In genomic region chr2:157464746-157465126, GRCm38 (mm10) we compare ENCODE assay signal across 8 mouse cellular contexts. TPM values are rescaled to one million over a fixed set of nuclear protein-coding genes. Genes with fewer than 3 reads are reported as not detected.
DNase-seq lines count a peak whose midpoint lies in the region; ATAC-seq and TF ChIP-seq lines count a peak whose summit lies in the region.
"Had no signal": no experiment of that assay in that cellular context is flagged by ENCODE, and none has a peak within 500 bp of the region (broad histone marks: within the 10 kb centered on the region; RNA-seq: fewer than 3 reads in every experiment).

No protein-coding gene starts in this region.

- peak; percentile 84 for DNase-seq in left cerebral cortex, postnatal 4 days
- no peak for DNase-seq in left cerebral cortex, adult 18-20 months (ENCODE audit: low spot score in 2 of 2)
- DNase-seq in embryo, embryonic 11.5 days (ENCODE audit: low read depth, low spot score), result peak; percentile 82
- DNase-seq in forebrain, postnatal 0 days, result peak; percentile 88
- DNase-seq in midbrain, embryonic 10.5 days (ENCODE audit: low spot score), result peak; percentile 91
- no peak for DNase-seq in adrenal gland, adult (ENCODE audit: inconsistent age in 2 of 2, low spot score in 1 of 2)
- no peak for DNase-seq in adrenal gland, adult 18-20 months (ENCODE audit: low spot score in 2 of 2)

- H3K4me2 ChIP-seq in forebrain, postnatal 0 days (ENCODE audit: low read depth), result 0 out of 2 replicates have a peak overlapping the region, but pooled peaks have one; percentile 16

- peaks cover 76% of the 10 kb centered on the region for H3K36me3 ChIP-seq in forebrain, postnatal 0 days (ENCODE audit: insufficient read depth)
- H3K36me3 ChIP-seq in midbrain, embryonic 10.5 days, result peaks cover 62% of the 10 kb centered on the region

- H3K4me1 ChIP-seq in forebrain, postnatal 0 days (ENCODE audit: insufficient read depth), result peaks cover 15% of the 10 kb centered on the region
- H3K4me1 ChIP-seq in midbrain, embryonic 10.5 days, result peaks cover 87% of the 10 kb centered on the region

- no peaks in the 10 kb centered on the region for H3K9me3 ChIP-seq in forebrain, postnatal 0 days (ENCODE audit: low read length)
- no peaks in the 10 kb centered on the region for H3K9me3 ChIP-seq in midbrain, embryonic 10.5 days (replicated peaks)

- H3K4me3 ChIP-seq in forebrain, postnatal 0 days (ENCODE audit: low read depth, low read length), result no peak overlapping the region
- peak overlapping the region; percentile 43 for H3K4me3 ChIP-seq in midbrain, embryonic 10.5 days
- H3K4me3 ChIP-seq: myocyte had no signal

- H3K27me3 ChIP-seq in forebrain, postnatal 0 days (ENCODE audit: insufficient read depth, low read length), result no peaks in the 10 kb centered on the region
- peaks cover 35% of the 10 kb centered on the region for H3K27me3 ChIP-seq in midbrain, embryonic 10.5 days (ENCODE audit: low read depth, poor library complexity, severe bottlenecking)

- no peak for TF ChIP-seq CTCF in forebrain, postnatal 0 days (IDR thresholded peaks at IDR 0.05; ENCODE audit: low read depth)

- intact Hi-C loops in left cerebral cortex, postnatal 4 days (cut with DNase I), result loop anchor here (5.0 kb wide), 1 partner anchor 98 kb away; the partner anchor contains the start of gene Nnat

- H3K27ac ChIP-seq in forebrain, postnatal 0 days (ENCODE audit: low read depth, low read length), result peak overlapping the region; percentile 91
- H3K27ac ChIP-seq in midbrain, embryonic 10.5 days (replicated peaks), result peak overlapping the region; percentile 99

- peak; percentile 98 for ATAC-seq in forebrain, postnatal 0 days

- 2% methylated on average over 12 of the region's 12 CpGs for WGBS in forebrain, postnatal 0 days
- 2% methylated on average over 12 of the region's 12 CpGs for WGBS in midbrain, embryonic 10.5 days

- peak overlapping the region; percentile 48 for H3K9ac ChIP-seq in forebrain, postnatal 0 days

RNA-seq across cellular contexts. Expression of gene Src, which starts 46.5 kb away (rescaled TPM):
- 10 to 100 TPM; 92.0 to 94.5 TPM for total RNA-seq in left cerebral cortex, postnatal 4 days (2021)
- total RNA-seq in left cerebral cortex, adult 18-20 months (2021), result 100 to 1,000 TPM; 135 to 137 TPM
- 96.0 and 124 TPM in 2 replicates for total RNA-seq in forebrain, postnatal 0 days (2014; rRNA removed)
- 22.8 and 29.1 TPM in 2 replicates for polyA plus RNA-seq in forebrain, postnatal 0 days (2015; fragmentation: Nextera tagmentation; extraction: Ambion mirVana)
- polyA plus RNA-seq in midbrain, embryonic 10.5 days (2016; fragmentation: Nextera tagmentation; extraction: Ambion mirVana), result 16.1 and 19.3 TPM in 2 replicates
- 10 to 100 TPM; 11.8 to 13.8 TPM for total RNA-seq in adrenal gland, adult 18-20 months (2021)

Comparison
In these comparisons a context has a peak if more than half of its experiments do, and no peak if none do; other contexts are left out.
1. DNase-seq: peak in left cerebral cortex, postnatal 4 days (single experiment), embryo, embryonic 11.5 days (single experiment), forebrain, postnatal 0 days (single experiment) and midbrain, embryonic 10.5 days (single experiment); none in left cerebral cortex, adult 18-20 months (0 of 2), adrenal gland, adult (0 of 2) and adrenal gland, adult 18-20 months (0 of 2).